Comparison of ENCODE assay signal across 8 mouse cellular contexts in the genomic region with DNA sequence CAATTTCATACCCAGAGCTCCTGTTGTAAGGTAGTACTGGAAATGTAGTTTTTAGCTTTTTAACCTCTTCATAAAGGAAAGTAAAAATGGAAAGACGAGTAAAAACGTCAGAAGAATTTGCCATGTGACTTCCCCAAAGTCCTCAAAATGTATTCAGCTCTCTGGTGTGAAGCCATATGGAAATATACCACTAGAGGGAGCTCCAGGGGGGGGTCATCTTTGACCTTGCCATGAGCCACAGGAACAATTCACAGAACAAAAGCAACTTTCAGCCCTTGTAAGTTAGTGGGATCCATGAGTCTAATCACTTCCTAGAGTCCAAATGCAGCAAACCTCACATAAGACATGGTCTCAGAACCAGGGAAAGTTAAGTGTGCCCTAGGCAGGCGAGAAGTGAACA.
DNase-seq lines count a peak whose midpoint lies in the region; ATAC-seq and TF ChIP-seq lines count a peak whose summit lies in the region.

No protein-coding gene starts in this region.

- no peak for ATAC-seq in liver, embryonic 14.5 days (ENCODE audit: insufficient read depth)
- no peak for ATAC-seq in liver, embryonic 12.5 days
- ATAC-seq in forebrain, embryonic 11.5 days (replicated peaks; ENCODE audit: low FRiP score) = no peak

- H3K27me3 ChIP-seq in liver, embryonic 14.5 days (ENCODE audit: control insufficient read depth, insufficient read depth, low read length) = no peaks in the 10 kb centered on the region
- H3K27me3 ChIP-seq in liver, embryonic 12.5 days (replicated peaks) = no peaks in the 10 kb centered on the region
- no peaks in the 10 kb centered on the region for H3K27me3 ChIP-seq in forebrain, embryonic 11.5 days (ENCODE audit: control insufficient read depth, insufficient read depth, low read length)

- no peak overlapping the region for H3K9ac ChIP-seq in liver, embryonic 14.5 days (replicated peaks)
- no peak overlapping the region for H3K9ac ChIP-seq in liver, embryonic 12.5 days
- no peak overlapping the region for H3K9ac ChIP-seq in forebrain, embryonic 11.5 days (ENCODE audit: low read length)

- TF ChIP-seq EP300 in liver, embryonic 14.5 days (IDR thresholded peaks at IDR 0.05; ENCODE audit: low read depth) = no peak

- H3K4me1 ChIP-seq in liver, embryonic 14.5 days (replicated peaks; ENCODE audit: control insufficient read depth in 2 of 2, insufficient read depth in 2 of 2, low read length in 1 of 2) = no peaks in the 10 kb centered on the region
- H3K4me1 ChIP-seq in liver, embryonic 12.5 days = no peaks in the 10 kb centered on the region
- H3K4me1 ChIP-seq in forebrain, embryonic 11.5 days (replicated peaks; ENCODE audit: control insufficient read depth, insufficient read depth, low read length) = no peaks in the 10 kb centered on the region

- WGBS in liver, embryonic 14.5 days (ENCODE audit: insufficient replicate concordance) = 31% methylated on average over 3 of the region's 3 CpGs
- 32% methylated on average over 3 of the region's 3 CpGs for WGBS in liver, embryonic 12.5 days (ENCODE audit: insufficient replicate concordance)
- 71% methylated on average over 3 of the region's 3 CpGs for WGBS in forebrain, embryonic 11.5 days

- no peaks in the 10 kb centered on the region for H3K36me3 ChIP-seq in liver, embryonic 14.5 days (replicated peaks; ENCODE audit: control insufficient read depth, insufficient read depth, low read depth)
- H3K36me3 ChIP-seq in liver, embryonic 12.5 days = no peaks in the 10 kb centered on the region
- H3K36me3 ChIP-seq in forebrain, embryonic 11.5 days (ENCODE audit: control insufficient read depth, insufficient read depth, low read length) = no peaks in the 10 kb centered on the region

- no peak overlapping the region for H3K27ac ChIP-seq in liver, embryonic 14.5 days
- no peak overlapping the region for H3K27ac ChIP-seq in liver, embryonic 12.5 days
- no peak overlapping the region for H3K27ac ChIP-seq in forebrain, embryonic 11.5 days (ENCODE audit: low read depth, low read length)

- DNase-seq in adrenal gland, postnatal 10 days = peak; percentile 50
- DNase-seq in adrenal gland, postnatal 4 days (ENCODE audit: low spot score in 2 of 2) = no peak
- DNase-seq in liver, embryonic 14.5 days (ENCODE audit: low read depth in 3 of 3, low spot score in 3 of 3) = no peak
- DNase-seq in cerebellum, postnatal 14 days = peak; percentile 55 to 66
- peak; percentile 34 for DNase-seq in lung, postnatal 25 days (ENCODE audit: low spot score)
- no peak for DNase-seq in natural killer cell, adult 2 months (ENCODE audit: low spot score in 2 of 2)
- DNase-seq in forebrain, embryonic 11.5 days (ENCODE audit: low spot score) = no peak

- H3K4me2 ChIP-seq in liver, embryonic 14.5 days (ENCODE audit: low read depth) = no peak overlapping the region
- H3K4me2 ChIP-seq in liver, embryonic 12.5 days = no peak overlapping the region
- H3K4me2 ChIP-seq in forebrain, embryonic 11.5 days (ENCODE audit: low read depth, low read length, severe bottlenecking) = no peak overlapping the region

- no peak overlapping the region for H3K4me3 ChIP-seq in liver, embryonic 14.5 days (ENCODE audit: insufficient read depth in 1 of 2, low read depth in 2 of 2, low read length in 2 of 2)
- no peak overlapping the region for H3K4me3 ChIP-seq in liver, embryonic 12.5 days
- no peak overlapping the region for H3K4me3 ChIP-seq in forebrain, embryonic 11.5 days (ENCODE audit: low read depth, low read length)

- TF ChIP-seq CTCF in liver, embryonic 14.5 days (IDR thresholded peaks at IDR 0.05; ENCODE audit: low read depth) = peak; percentile 26; the same call in 1 of the 2 replicates

- H3K9me3 ChIP-seq in liver, embryonic 14.5 days (ENCODE audit: control insufficient read depth, low read length) = no peaks in the 10 kb centered on the region
- no peaks in the 10 kb centered on the region; the same call in 1 of the 2 replicates for H3K9me3 ChIP-seq in liver, embryonic 12.5 days (replicated peaks)
- H3K9me3 ChIP-seq in forebrain, embryonic 11.5 days (ENCODE audit: control insufficient read depth, low read length) = no peaks in the 10 kb centered on the region

Comparison
In these comparisons a context has a peak if more than half of its experiments do, and no peak if none do; other contexts are left out.
1. DNase-seq: peak in adrenal gland, postnatal 10 days (single experiment), cerebellum, postnatal 14 days (2 of 2) and lung, postnatal 25 days (single experiment); none in adrenal gland, postnatal 4 days (0 of 2), liver, embryonic 14.5 days (0 of 3), natural killer cell, adult 2 months (0 of 2) and forebrain, embryonic 11.5 days (single experiment).